Mouse (Mus musculus): ENCODE measurements around the gene Zfp691.
A peak's percentile ranks its signal among the peaks of the same experiment; 100 is the strongest.

Gene Zfp691

DNA sequence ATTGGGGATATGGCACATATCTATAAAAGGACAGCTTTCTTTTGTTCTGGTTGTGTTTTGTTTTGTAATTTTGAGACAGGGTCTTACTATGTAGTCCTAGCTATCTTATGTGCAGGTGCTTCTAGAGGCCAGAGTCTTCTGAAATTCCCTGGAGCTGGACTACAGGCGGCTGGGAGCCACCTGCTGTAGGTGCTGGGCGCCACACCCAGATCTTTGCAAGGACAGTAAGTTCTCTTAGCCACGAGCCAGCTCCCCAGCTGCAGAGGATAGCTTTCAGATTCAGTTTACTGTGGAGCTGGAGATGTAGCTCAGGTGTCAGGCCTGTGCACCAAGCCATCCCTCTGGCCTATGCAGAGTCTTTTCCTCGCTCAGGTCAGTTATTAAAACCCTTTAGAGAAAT lies 6.9 kb downstream of the Zfp691 start:
- DNase-seq: no peak

DNA sequence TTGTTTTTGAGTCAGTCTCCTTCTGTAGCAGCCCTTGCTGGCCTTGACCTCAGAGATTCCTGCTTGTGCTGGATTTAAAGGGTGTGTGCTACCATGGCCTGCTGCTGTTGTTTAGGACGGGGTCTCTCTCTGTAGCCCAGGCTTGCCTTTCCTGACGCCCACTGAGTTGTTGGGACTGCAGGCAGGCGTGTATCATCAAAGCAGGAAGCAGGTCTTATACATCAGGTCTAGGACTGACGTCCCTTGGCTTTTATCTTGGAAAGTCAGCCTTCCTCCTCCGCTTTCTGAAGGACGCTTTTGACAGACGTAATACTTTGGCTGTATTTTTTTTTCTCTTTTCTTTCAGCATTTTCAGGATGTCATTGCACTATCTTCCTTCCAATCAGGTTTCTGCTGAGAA lies 8.1 kb downstream of the Zfp691 start:
- DNase-seq: no peak

DNA sequence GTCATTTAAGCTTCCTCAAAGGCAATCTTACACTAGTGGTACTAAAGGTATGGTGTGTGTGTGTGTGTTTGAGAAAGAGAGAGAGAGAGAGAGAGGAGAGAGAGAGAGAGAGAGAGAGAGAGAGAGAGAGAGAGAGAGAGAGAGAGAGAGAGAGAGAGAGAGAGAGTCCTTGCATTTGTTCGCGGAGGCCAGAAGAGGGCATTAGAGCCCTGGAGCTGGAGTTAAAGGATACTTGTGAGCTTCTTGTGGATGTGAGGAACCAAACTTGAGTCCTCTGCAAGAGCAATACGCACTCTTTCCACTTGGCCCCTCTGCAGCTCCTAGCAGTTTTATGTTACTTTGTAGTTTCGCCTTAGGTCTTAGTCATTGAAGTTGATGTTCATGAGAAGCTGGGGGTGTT lies 11.0 kb downstream of the Zfp691 start:
- no peak for DNase-seq

DNA sequence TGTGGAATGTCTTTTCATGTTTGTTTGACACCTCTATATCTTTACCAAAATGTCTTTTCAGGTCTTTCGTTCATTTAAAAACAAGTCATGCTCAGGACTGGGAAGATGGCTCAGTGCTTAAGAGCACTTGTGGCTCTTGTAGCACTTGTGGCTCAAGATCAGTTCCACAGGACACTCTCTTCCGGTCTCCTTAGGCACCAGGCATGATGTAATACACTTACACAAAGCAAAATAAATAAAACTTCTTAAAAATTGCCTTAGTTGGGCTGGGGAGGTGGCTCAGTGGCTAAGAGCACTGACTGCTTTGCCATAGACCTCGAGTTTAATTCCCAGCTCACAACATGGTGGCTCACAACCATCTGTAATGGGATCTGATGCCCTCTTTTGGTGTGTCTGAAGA lies 12.6 kb downstream of the Zfp691 start:
- DNase-seq: no peak

GRCm38 (mm10) chr4:119157891-119158290 lies 16.1 kb downstream of the Zfp691 start:
- DNase-seq: no peak

DNA sequence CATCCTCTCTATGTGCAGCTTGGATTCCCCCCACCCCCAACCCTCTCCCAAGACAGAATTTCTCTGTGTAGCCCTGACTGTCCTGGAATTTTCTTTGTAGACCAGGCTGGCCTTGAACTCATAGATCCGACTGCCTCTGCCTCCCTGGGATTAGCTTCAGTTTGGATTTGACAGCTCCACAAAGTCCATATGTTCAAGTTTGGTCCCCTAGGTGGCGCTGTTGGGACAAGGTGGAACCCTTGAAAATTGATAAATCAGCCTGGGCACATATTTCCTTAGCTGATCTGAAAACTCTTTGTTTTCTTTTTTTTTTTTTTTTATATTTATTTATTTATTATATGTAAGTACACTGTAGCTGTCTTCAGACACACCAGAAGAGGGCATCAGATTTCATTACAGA lies 16.8 kb downstream of the Zfp691 start:
- peak; percentile 36 to 75 for DNase-seq

DNA sequence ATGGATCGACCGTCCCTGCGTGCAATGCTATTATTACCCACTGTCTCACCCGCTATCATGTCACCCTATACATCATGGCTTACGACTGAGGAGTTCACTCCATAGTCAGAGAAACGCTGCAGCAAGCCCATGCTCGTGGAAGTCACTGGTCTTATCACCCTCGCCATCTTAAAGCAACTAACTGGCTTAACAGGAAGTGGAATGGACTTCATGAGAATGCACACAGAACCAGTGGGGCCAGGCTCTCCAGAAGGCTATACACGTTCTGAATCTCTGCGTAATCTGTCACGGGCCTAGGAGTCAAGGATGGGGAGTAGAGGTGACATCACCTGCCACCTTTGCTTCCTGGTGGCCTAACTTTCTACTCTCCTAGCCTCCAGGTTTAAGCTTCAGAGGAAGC lies 25.3 kb downstream of the Zfp691 start:
- DNase-seq: no peak

GRCm38 (mm10) chr4:119147347-119147746 lies 26.6 kb downstream of the Zfp691 start:
- DNase-seq: no peak

DNA sequence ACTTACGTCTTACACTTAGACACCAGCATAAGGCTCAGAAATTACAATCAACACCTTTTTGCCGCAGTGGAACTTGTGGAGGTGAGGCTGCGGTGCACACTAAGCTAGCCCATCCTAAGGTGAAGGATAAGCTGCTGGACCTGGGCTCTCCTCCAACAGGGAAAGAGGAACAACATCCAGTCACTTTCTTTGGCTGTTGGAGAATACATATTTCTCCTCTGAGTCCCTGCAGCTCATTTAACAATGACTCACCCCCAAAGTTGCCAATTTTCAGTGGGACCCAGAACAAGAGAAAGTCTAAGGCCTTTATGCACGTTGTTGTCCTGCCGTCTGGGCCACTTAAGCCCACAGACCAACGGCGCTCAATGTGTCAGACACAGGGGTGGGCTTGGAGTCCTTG lies 27.2 kb downstream of the Zfp691 start:
- no peak for DNase-seq

DNA sequence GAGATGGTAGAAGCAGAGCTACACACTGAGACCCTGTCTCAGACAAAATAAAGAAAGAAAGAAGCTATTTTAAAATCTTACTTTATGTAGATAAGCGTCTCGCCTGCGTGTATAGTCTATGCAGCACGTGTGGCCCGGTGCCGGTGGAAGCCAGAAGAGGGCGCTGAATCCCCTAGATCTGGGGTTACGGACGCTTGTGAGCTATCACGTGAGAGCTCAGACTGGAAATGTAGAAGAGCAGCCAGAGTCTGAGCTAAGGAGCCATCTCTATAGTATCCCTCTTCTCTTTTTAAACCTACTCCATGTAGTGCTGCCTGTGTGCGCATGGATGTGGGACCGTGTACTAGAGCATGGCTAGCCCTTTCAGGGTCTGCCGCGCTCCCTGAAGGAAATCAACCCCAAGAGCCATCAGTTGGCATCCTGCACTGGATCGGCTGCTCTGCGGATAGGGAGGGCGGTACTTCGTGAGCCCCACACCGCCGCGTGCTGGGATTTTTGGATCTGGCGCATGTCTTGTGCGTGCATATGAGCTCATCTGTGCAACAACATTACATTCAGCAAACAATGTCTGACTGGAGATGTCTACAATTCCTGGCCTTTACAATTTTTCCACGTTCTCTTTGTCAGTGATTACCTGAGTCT lies 31.6 kb downstream of the Zfp691 start:
- DNase-seq: peak; percentile 45 to 74

DNA sequence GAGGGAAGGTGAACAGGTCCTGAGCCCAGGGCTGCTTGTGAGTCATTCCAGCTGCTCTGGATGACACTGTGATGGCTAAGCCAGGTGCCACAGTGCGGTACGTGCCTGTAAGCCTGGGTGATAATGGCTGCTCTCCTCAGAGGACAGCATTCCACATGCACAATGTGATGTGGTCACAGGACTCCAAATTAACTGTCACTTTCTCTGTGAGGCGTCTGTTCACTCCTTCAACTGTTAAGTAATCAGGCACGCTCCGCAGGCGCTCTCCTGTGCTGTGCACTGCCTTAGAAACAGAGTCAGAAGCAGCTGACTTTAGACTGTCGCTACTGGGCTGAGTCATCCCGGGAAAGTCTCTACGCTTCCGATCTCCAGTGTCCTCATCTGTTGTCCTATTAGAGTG lies 32.8 kb downstream of the Zfp691 start:
- no peak for DNase-seq

- DNase-seq: peak; percentile 25 to 51
Measured at GRCm38 (mm10) chr4:119140126-119140525, 33.9 kb downstream of the Zfp691 start.

GRCm38 (mm10) chr4:119138776-119139175 lies 35.2 kb downstream of the Zfp691 start:
- DNase-seq: no peak

- DNase-seq: peak; percentile 83 to 91
Measured at GRCm38 (mm10) chr4:119138171-119138570, 35.8 kb downstream of the Zfp691 start.

DNA sequence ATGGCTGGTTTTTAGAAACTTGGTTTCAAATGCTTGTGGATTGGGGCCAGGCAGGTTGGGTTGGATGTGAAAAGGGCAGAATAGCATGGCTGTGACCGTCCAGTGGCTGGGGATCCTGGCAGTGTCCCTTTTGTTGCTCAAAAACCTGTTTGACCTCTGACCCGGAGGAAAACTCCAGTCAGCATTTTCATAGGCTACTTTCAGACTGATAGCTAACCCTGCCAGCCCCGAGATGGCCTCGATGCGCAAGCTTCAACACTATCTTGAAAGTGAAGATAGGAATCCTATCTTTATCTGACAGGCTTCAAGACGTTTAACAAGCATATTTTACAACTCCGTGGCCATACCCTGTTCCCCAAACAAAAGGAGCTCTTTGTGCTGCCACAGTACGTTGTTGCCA lies 36.7 kb downstream of the Zfp691 start:
- DNase-seq: no peak

DNA sequence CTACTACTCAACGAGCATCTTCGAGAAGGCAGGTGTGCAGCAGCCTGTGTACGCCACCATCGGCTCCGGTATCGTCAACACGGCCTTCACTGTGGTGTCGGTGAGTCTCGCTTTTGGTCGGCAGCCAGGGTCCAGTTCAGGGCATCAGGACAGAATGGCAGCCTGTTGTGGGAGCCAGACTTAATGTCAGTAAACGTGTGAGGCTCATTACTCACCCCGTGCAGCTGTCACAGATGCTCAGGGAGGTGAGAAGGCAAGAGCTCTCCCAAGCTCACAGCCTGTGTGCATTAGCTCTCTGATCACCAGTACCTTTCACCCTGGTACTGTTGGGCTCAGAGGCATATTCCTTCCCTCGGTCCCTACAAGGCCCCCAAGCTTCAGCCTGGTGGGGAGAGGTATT lies 40.1 kb downstream of the Zfp691 start:
- no peak for DNase-seq

DNA sequence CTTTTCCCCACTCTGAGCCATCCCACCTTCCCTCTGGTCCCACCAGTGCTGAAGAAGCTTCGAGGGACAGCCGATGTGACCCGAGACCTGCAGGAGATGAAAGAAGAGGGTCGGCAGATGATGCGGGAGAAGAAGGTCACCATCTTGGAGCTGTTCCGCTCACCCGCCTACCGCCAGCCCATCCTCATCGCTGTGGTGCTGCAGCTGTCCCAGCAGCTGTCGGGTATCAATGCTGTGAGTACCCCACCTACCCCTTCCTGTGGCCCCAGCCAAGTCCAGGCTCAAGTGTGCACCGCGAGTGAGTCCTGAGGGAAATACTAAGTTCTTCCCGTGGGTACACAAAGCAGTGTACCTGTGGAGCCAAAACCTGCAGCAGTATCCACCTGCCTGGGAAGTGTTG lies 40.7 kb downstream of the Zfp691 start:
- DNase-seq: no peak

DNA sequence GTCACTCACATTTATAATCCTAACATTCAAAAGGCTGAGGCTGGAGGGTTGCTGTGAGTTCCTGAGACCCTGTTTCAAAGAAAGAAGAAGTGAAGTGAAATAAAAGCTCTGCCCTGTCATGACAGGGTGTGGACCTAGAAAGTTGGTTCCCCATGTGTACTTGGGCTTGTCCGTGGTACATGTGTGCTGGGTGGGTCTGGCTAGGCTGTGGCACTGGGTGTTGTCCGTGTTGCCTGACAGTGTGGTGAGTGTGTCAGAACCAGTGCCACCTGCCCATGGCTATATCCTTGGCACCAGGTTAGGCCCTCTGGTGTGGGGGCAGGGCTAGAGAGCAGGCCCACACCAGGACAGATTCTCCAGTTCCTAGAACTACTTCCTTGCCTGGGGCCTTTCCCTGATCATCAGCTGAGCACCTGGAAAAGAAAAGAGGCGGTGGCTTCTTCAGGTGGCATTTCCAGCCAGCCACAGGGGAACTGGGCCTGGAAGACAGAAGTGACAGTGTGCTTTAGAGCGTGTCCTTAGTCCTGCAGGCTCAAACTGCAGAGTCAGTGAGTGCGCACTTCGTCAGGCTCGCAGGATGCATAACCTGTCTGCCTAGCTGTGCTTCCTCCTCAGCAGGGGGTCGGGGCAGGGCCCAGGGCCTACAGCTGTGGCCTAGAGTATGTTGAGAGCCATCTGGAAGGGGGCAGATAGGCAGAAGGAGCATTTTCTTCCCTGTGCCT lies 42.6 kb downstream of the Zfp691 start:
- DNase-seq: no peak

- DNase-seq: no peak
Measured at GRCm38 (mm10) chr4:119129096-119129495, 44.9 kb downstream of the Zfp691 start.

DNA sequence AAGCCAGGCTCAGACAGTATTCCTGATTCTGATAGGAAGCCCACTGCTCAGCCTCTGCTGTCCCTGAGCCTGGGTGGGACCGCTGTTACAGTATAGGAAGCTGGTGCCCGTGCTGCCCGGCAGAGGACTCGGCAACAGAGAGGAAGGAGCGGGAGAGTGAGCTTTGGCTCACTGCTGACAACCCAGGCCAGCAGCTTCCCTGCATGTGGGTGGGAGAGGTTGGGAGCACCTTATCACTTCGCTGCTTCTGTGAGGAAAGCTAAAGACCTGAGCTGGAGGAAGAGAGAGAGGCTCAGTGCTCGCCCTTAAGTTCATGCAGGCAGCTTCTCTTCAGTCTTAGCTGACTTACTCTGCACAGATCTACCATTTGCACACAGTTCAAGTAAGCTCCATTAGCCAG lies 45.4 kb downstream of the Zfp691 start:
- DNase-seq: no peak

- DNase-seq: no peak
Measured at GRCm38 (mm10) chr4:119127229-119127628, 46.8 kb downstream of the Zfp691 start.

- DNase-seq: no peak
Measured at GRCm38 (mm10) chr4:119125577-119126270, 48.3 kb downstream of the Zfp691 start.

- no peak for DNase-seq
Measured at GRCm38 (mm10) chr4:119124771-119125273, 49.2 kb downstream of the Zfp691 start.

GRCm38 (mm10) chr4:119121249-119121648 lies 52.7 kb downstream of the Zfp691 start:
- peak in 1 of 2 experiments; percentile 49 for DNase-seq

Measured in cerebellum, postnatal 25 days (tissue).